ENCODE assay signal across 26 mouse cellular contexts in genomic region chr9:96763847-96764631, GRCm38 (mm10). TPM values are rescaled to one million over a fixed set of nuclear protein-coding genes. Genes with fewer than 3 reads are reported as not detected.
DNase-seq lines count a peak whose midpoint lies in the region; ATAC-seq and TF ChIP-seq lines count a peak whose summit lies in the region.
"Had no signal": no experiment of that assay in that cellular context is flagged by ENCODE, and none has a peak within 500 bp of the region (broad histone marks: within the 10 kb centered on the region; RNA-seq: fewer than 3 reads in every experiment).

No protein-coding gene starts in this region.

- H3K36me3 ChIP-seq in G1E (replicated peaks): peaks cover 7% of the 10 kb centered on the region
- H3K36me3 ChIP-seq: embryonic facial prominence, embryonic 13.5 days; embryonic facial prominence, embryonic 15.5 days; forebrain, embryonic 15.5 days had no signal

- 78% methylated on average over 9 of the region's 9 CpGs for WGBS in lung, adult 2 months

- peaks cover 51% of the 10 kb centered on the region for H3K4me1 ChIP-seq in G1E (ENCODE audit: insufficient read depth, low read depth, low read length)
- no peaks in the 10 kb centered on the region for H3K4me1 ChIP-seq in lung, adult 2 months (ENCODE audit: control insufficient read depth, insufficient read depth, low read length)
- H3K4me1 ChIP-seq: forebrain, embryonic 13.5 days; forebrain, embryonic 15.5 days had no signal

- H3K9me3 ChIP-seq in G1E (replicated peaks): peaks cover 4% of the 10 kb centered on the region
- H3K9me3 ChIP-seq: embryonic facial prominence, embryonic 13.5 days; embryonic facial prominence, embryonic 15.5 days; forebrain, embryonic 13.5 days; forebrain, embryonic 15.5 days had no signal

- TF ChIP-seq POLR2A in lung, adult 2 months (IDR thresholded peaks at IDR 0.05; ENCODE audit: borderline replicate concordance, extremely low read depth, low read depth, low read length): no peak

- no peak for TF ChIP-seq CTCF in G1E (IDR thresholded peaks at IDR 0.05; ENCODE audit: low read depth, low read length)
- no peak for TF ChIP-seq CTCF in lung, adult 2 months (IDR thresholded peaks at IDR 0.05; ENCODE audit: insufficient read depth, low read length)

- no peaks in the 10 kb centered on the region for H3K27me3 ChIP-seq in G1E (ENCODE audit: insufficient read depth, low read length)
- H3K27me3 ChIP-seq: CH12.LX; embryonic facial prominence, embryonic 13.5 days; embryonic facial prominence, embryonic 15.5 days; forebrain, embryonic 13.5 days; forebrain, embryonic 15.5 days; Patski had no signal

- peak overlapping the region; percentile 44; the same call in 1 of the 2 replicates for H3K4me3 ChIP-seq in G1E (ENCODE audit: low read depth, low read length)
- no peak overlapping the region for H3K4me3 ChIP-seq in lung, adult 2 months (replicated peaks; ENCODE audit: extremely low read depth, low read depth, low read length)
- H3K4me3 ChIP-seq: embryonic facial prominence, embryonic 13.5 days; embryonic facial prominence, embryonic 15.5 days; forebrain, embryonic 13.5 days; forebrain, embryonic 15.5 days had no signal

- peak; percentile 40; the same call in 1 of the 2 replicates for ATAC-seq in G1E (ENCODE audit: extremely low read depth, insufficient number of reproducible peaks, low FRiP score, poor library complexity, severe bottlenecking)
- ATAC-seq: activated CD4-positive, CD25-positive, alpha-beta regulatory T cell, adult 4 months; CD4-positive, CD25-positive, alpha-beta regulatory T cell, adult 4 months; forebrain, embryonic 13.5 days; forebrain, embryonic 15.5 days; forebrain, postnatal 0 days; Patski had no signal

- peak; percentile 44 for DNase-seq in A20 (ENCODE audit: low read depth, low spot score)
- DNase-seq in G1E (ENCODE audit: low spot score): no peak
- DNase-seq in adipocyte (ENCODE audit: low spot score): peak; percentile 30
- no peak for DNase-seq in urinary bladder, postnatal 14 days (ENCODE audit: low spot score)
- no peak for DNase-seq in lung, adult 2 months
- no peak for DNase-seq in retina, embryonic 14.5 days (ENCODE audit: low spot score)
- DNase-seq: adrenal gland, adult 2 months; adrenal gland, postnatal 10 days; adrenal gland, postnatal 25 days; B cell, adult 2 months; cerebellum, adult 11 months; cerebellum, adult 18-20 months; cerebellum, adult 8-10 months; cerebellum, adult 9-11 months; cerebellum, postnatal 14 days; cerebellum, postnatal 36 days; embryo, embryonic 11 days; forebrain, postnatal 0 days had no signal

RNA-seq across cellular contexts. Expression of gene Zbtb38, which starts 11.4 kb away (rescaled TPM):
- total RNA-seq in G1E (2014; fragmentation: Nextera tagmentation): 38.2 and 50.9 TPM in 2 replicates
- 36.2 and 37.6 TPM in 2 replicates for total RNA-seq in G1E (2017)
- polyA plus RNA-seq in G1E (2012): 2.9 and 3.7 TPM in 2 replicates
- 15.0 and 16.1 TPM in 2 replicates for polyA plus RNA-seq in lung, adult 2 months (2012; rRNA removed)

Comparison
In these comparisons a context has a peak if more than half of its experiments do, and no peak if none do; other contexts are left out.
1. DNase-seq: peak in A20 (single experiment) and adipocyte (single experiment); none in G1E (single experiment), urinary bladder, postnatal 14 days (single experiment), lung, adult 2 months (single experiment) and retina, embryonic 14.5 days (single experiment).